Mouse (Mus musculus) myocyte (in vitro differentiated cells): ENCODE measurements around the gene Gm20388.

Experiments
- MAX ChIP-seq: IDR thresholded peaks from one replicate; pipeline ENCODE4 v1.6.1; 2011; ENCODE audit warnings: low read depth, mild to moderate bottlenecking, control low read depth
- TCF12 ChIP-seq: IDR thresholded peaks from one replicate; pipeline ENCODE4 v1.6.1; 2011; ENCODE audit warnings: mild to moderate bottlenecking, control low read depth; ENCODE audit not compliant: poor library complexity, insufficient read depth, severe bottlenecking
- TCF3 ChIP-seq: IDR thresholded peaks from one replicate; pipeline ENCODE4 v1.6.1; 2011; ENCODE audit warnings: low read depth, control low read depth; ENCODE audit not compliant: insufficient read length
- USF1 ChIP-seq: IDR thresholded peaks from one replicate; pipeline ENCODE4 v1.6.1; 2011; ENCODE audit warnings: low read depth, mild to moderate bottlenecking, control low read depth, moderate library complexity

GRCm38 (mm10) chr8:120379015-120379414 is 468.4 kb downstream of the Gm20388 start:
- TF ChIP-seq MAX (no peak), TCF12 (no peak), TCF3 (no peak), USF1 (no peak)
